8 mouse cellular contexts compared by ENCODE assay signal in genomic region chr8:105851651-105852143, GRCm38 (mm10). TPM values are rescaled to one million over a fixed set of nuclear protein-coding genes. Genes with fewer than 3 reads are reported as not detected.
DNase-seq lines count a peak whose midpoint lies in the region; ATAC-seq and TF ChIP-seq lines count a peak whose summit lies in the region.

No protein-coding gene starts in this region.

- no peaks in the 10 kb centered on the region for H3K27me3 ChIP-seq in heart, embryonic 11.5 days (ENCODE audit: control insufficient read depth, insufficient read depth, low read length)
- no peaks in the 10 kb centered on the region for H3K27me3 ChIP-seq in kidney, embryonic 15.5 days
- no peaks in the 10 kb centered on the region for H3K27me3 ChIP-seq in liver, adult 2 months (ENCODE audit: control insufficient read depth, insufficient read depth, low read length)

- H3K4me1 ChIP-seq in heart, embryonic 11.5 days (ENCODE audit: control insufficient read depth, insufficient read depth, low read length) = peaks cover 19% of the 10 kb centered on the region
- peaks cover 24% of the 10 kb centered on the region for H3K4me1 ChIP-seq in kidney, embryonic 15.5 days
- peaks cover 14% of the 10 kb centered on the region for H3K4me1 ChIP-seq in liver, adult 2 months (ENCODE audit: control insufficient read depth, insufficient read depth, low read length)

- WGBS in heart, embryonic 11.5 days (ENCODE audit: insufficient replicate concordance) = under 1% methylated on average over 34 of the region's 34 CpGs
- WGBS in kidney, embryonic 15.5 days = under 1% methylated on average over 34 of the region's 34 CpGs
- WGBS in liver, adult 2 months = 1% methylated on average over 34 of the region's 34 CpGs

- peak overlapping the region; percentile 86 for H3K9ac ChIP-seq in heart, embryonic 11.5 days (ENCODE audit: low read depth, low read length)
- peak overlapping the region; percentile 78 for H3K9ac ChIP-seq in kidney, embryonic 15.5 days
- peak overlapping the region; percentile 73 for H3K9ac ChIP-seq in liver, adult 2 months (ENCODE audit: low read depth, low read length)

- peak overlapping the region; percentile 71 for H3K27ac ChIP-seq in heart, embryonic 11.5 days (ENCODE audit: low read depth, low read length)
- peak overlapping the region; percentile 78 for H3K27ac ChIP-seq in kidney, embryonic 15.5 days
- H3K27ac ChIP-seq in liver, adult 2 months (replicated peaks; ENCODE audit: insufficient read depth, low read depth, low read length) = no peak overlapping the region

- peak; percentile 94; the same call in 1 of the 2 replicates for TF ChIP-seq POLR2A in brain, embryonic 14.5 days (IDR thresholded peaks at IDR 0.05; ENCODE audit: borderline replicate concordance, extremely low read depth, insufficient read depth, insufficient read length, poor library complexity, severe bottlenecking)
- peak; percentile 44; the same call in 1 of the 2 replicates for TF ChIP-seq POLR2A in liver, adult 2 months (IDR thresholded peaks at IDR 0.05; ENCODE audit: extremely low read depth, insufficient read depth, low read length)

- ATAC-seq in erythroblast, adult 5-6 weeks (replicated peaks; ENCODE audit: low FRiP score, poor library complexity, severe bottlenecking) = peak; percentile 80
- peak; percentile 75 for ATAC-seq in heart, embryonic 11.5 days (replicated peaks; ENCODE audit: insufficient number of reproducible peaks, low FRiP score, low TSS enrichment)
- peak; percentile 78 for ATAC-seq in kidney, embryonic 15.5 days (replicated peaks; ENCODE audit: low FRiP score)
- ATAC-seq in monocyte, adult 5-6 weeks (replicated peaks; ENCODE audit: insufficient number of reproducible peaks, low FRiP score, low TSS enrichment, poor library complexity, severe bottlenecking) = peak; percentile 67

- TF ChIP-seq CTCF in brain, embryonic 14.5 days (IDR thresholded peaks at IDR 0.05; ENCODE audit: borderline replicate concordance, extremely low read depth, insufficient read depth, insufficient read length) = no peak
- TF ChIP-seq CTCF in liver, adult 2 months (IDR thresholded peaks at IDR 0.05; ENCODE audit: low read depth, low read length) = no peak

- H3K9me3 ChIP-seq in heart, embryonic 11.5 days (replicated peaks; ENCODE audit: control insufficient read depth, low read length) = no peaks in the 10 kb centered on the region
- no peaks in the 10 kb centered on the region for H3K9me3 ChIP-seq in kidney, embryonic 15.5 days (replicated peaks)

- H3K4me3 ChIP-seq in heart, embryonic 11.5 days (ENCODE audit: low read depth, low read length) = peak overlapping the region; percentile 81
- H3K4me3 ChIP-seq in kidney, embryonic 15.5 days (replicated peaks) = peak overlapping the region; percentile 86
- peak overlapping the region; percentile 82 for H3K4me3 ChIP-seq in liver, adult 2 months (ENCODE audit: insufficient read depth, low read depth, low read length)

- peak; percentile 93 for DNase-seq in CD4-positive, CD25-positive, alpha-beta regulatory T cell, adult 2 months (ENCODE audit: low read depth, low spot score)
- DNase-seq in brain, embryonic 14.5 days (ENCODE audit: low read depth) = peak; percentile 98
- peak; percentile 80 for DNase-seq in liver, adult 2 months (ENCODE audit: extremely low read depth, low read depth, low spot score)
- peak; percentile 88 to 94 for DNase-seq in spleen, postnatal 4 days (ENCODE audit: low spot score in 2 of 2)

- H3K79me2 ChIP-seq in liver, adult 2 months (ENCODE audit: control insufficient read depth, insufficient read depth, low read length) = peaks cover 12% of the 10 kb centered on the region

- H3K4me2 ChIP-seq in heart, embryonic 11.5 days = peak overlapping the region; percentile 67
- H3K4me2 ChIP-seq in kidney, embryonic 15.5 days = peak overlapping the region; percentile 64

- H3K36me3 ChIP-seq in heart, embryonic 11.5 days (ENCODE audit: control insufficient read depth, insufficient read depth, low read length) = peaks cover 11% of the 10 kb centered on the region
- H3K36me3 ChIP-seq in kidney, embryonic 15.5 days = peaks cover 33% of the 10 kb centered on the region
- H3K36me3 ChIP-seq in liver, adult 2 months (ENCODE audit: control insufficient read depth, insufficient read depth, low read length) = no peaks in the 10 kb centered on the region

RNA-seq across cellular contexts. Expression of gene Cenpt, which starts 1.4 kb away (rescaled TPM):
- 83.0 and 109 TPM in 2 replicates for polyA plus RNA-seq in brain, embryonic 14.5 days (2012; rRNA removed)
- total RNA-seq in erythroblast, adult 5-6 weeks (2015; ENCODE audit: low replicate concordance) = 13.1 and 15.9 TPM in 2 replicates
- total RNA-seq in erythroblast, adult 5-6 weeks (2017; ENCODE audit: low replicate concordance) = 9.6 and 11.3 TPM in 2 replicates
- 45.7 and 47.9 TPM in 2 replicates for polyA plus RNA-seq in heart, embryonic 11.5 days (2014; fragmentation: Nextera tagmentation; extraction: Ambion mirVana)
- 42.0 and 47.0 TPM in 2 replicates for polyA plus RNA-seq in kidney, embryonic 15.5 days (2015; fragmentation: Nextera tagmentation; extraction: Ambion mirVana)
- 0.92 and 1.4 TPM in 2 replicates for total RNA-seq in liver, adult 2 months (2014; rRNA removed)
- polyA plus RNA-seq in liver, adult 2 months (2012; rRNA removed) = 1.9 and 2.1 TPM in 2 replicates
- 3.6 to 7.3 TPM (median 5.4 TPM) in 3 replicates for total RNA-seq in monocyte, adult 5-6 weeks (2017)

RNA-seq across cellular contexts. Expression of gene Thap11, which starts 3.2 kb away (rescaled TPM):
- polyA plus RNA-seq in brain, embryonic 14.5 days (2012; rRNA removed) = 61.3 and 78.5 TPM in 2 replicates
- total RNA-seq in erythroblast, adult 5-6 weeks (2015; ENCODE audit: low replicate concordance) = 6.3 and 16.3 TPM in 2 replicates
- total RNA-seq in erythroblast, adult 5-6 weeks (2017; ENCODE audit: low replicate concordance) = 7.1 and 8.3 TPM in 2 replicates
- polyA plus RNA-seq in heart, embryonic 11.5 days (2014; fragmentation: Nextera tagmentation; extraction: Ambion mirVana) = 47.2 and 49.8 TPM in 2 replicates
- polyA plus RNA-seq in kidney, embryonic 15.5 days (2015; fragmentation: Nextera tagmentation; extraction: Ambion mirVana) = 66.9 and 67.5 TPM in 2 replicates
- total RNA-seq in liver, adult 2 months (2014; rRNA removed) = 11.3 and 15.6 TPM in 2 replicates
- polyA plus RNA-seq in liver, adult 2 months (2012; rRNA removed) = 26.9 and 28.5 TPM in 2 replicates
- total RNA-seq in monocyte, adult 5-6 weeks (2017) = 12.3 to 21.2 TPM (median 20.9 TPM) in 3 replicates

RNA-seq across cellular contexts. Expression of gene Nutf2, which starts 8.7 kb away (rescaled TPM):
- 190 and 196 TPM in 2 replicates for polyA plus RNA-seq in brain, embryonic 14.5 days (2012; rRNA removed)
- total RNA-seq in erythroblast, adult 5-6 weeks (2015; ENCODE audit: low replicate concordance) = 48.1 and 55.3 TPM in 2 replicates
- 5.7 and 8.9 TPM in 2 replicates for total RNA-seq in erythroblast, adult 5-6 weeks (2017; ENCODE audit: low replicate concordance)
- 231 and 265 TPM in 2 replicates for polyA plus RNA-seq in heart, embryonic 11.5 days (2014; fragmentation: Nextera tagmentation; extraction: Ambion mirVana)
- 283 and 294 TPM in 2 replicates for polyA plus RNA-seq in kidney, embryonic 15.5 days (2015; fragmentation: Nextera tagmentation; extraction: Ambion mirVana)
- 21.6 and 28.1 TPM in 2 replicates for total RNA-seq in liver, adult 2 months (2014; rRNA removed)
- 23.9 and 29.3 TPM in 2 replicates for polyA plus RNA-seq in liver, adult 2 months (2012; rRNA removed)
- total RNA-seq in monocyte, adult 5-6 weeks (2017) = 20.2 to 38.8 TPM (median 28.6 TPM) in 3 replicates

RNA-seq across cellular contexts. Expression of gene Tsnaxip1, which starts 24.2 kb away (rescaled TPM):
- 0.37 and 0.54 TPM in 2 replicates for polyA plus RNA-seq in brain, embryonic 14.5 days (2012; rRNA removed)
- 1.0 and 1.2 TPM in 2 replicates for total RNA-seq in erythroblast, adult 5-6 weeks (2015; ENCODE audit: low replicate concordance)
- 2.5 and 3.2 TPM in 2 replicates for total RNA-seq in erythroblast, adult 5-6 weeks (2017; ENCODE audit: low replicate concordance)
- 0.07 and 0.13 TPM in 2 replicates for polyA plus RNA-seq in heart, embryonic 11.5 days (2014; fragmentation: Nextera tagmentation; extraction: Ambion mirVana)
- polyA plus RNA-seq in kidney, embryonic 15.5 days (2015; fragmentation: Nextera tagmentation; extraction: Ambion mirVana) = 0.13 and 0.14 TPM in 2 replicates
- total RNA-seq in liver, adult 2 months (2014; rRNA removed) = not detected in 2 replicates
- not detected in 2 replicates for polyA plus RNA-seq in liver, adult 2 months (2012; rRNA removed)
- 0.19 TPM in 1 of 3 replicates, not detected in the others for total RNA-seq in monocyte, adult 5-6 weeks (2017)

RNA-seq across cellular contexts. Expression of gene Ranbp10, which starts 24.5 kb away (rescaled TPM):
- polyA plus RNA-seq in brain, embryonic 14.5 days (2012; rRNA removed) = 35.7 and 39.7 TPM in 2 replicates
- total RNA-seq in erythroblast, adult 5-6 weeks (2015; ENCODE audit: low replicate concordance) = 514 and 565 TPM in 2 replicates
- 620 and 633 TPM in 2 replicates for total RNA-seq in erythroblast, adult 5-6 weeks (2017; ENCODE audit: low replicate concordance)
- 11.4 and 14.3 TPM in 2 replicates for polyA plus RNA-seq in heart, embryonic 11.5 days (2014; fragmentation: Nextera tagmentation; extraction: Ambion mirVana)
- polyA plus RNA-seq in kidney, embryonic 15.5 days (2015; fragmentation: Nextera tagmentation; extraction: Ambion mirVana) = 12.2 and 13.8 TPM in 2 replicates
- total RNA-seq in liver, adult 2 months (2014; rRNA removed) = 19.7 and 26.9 TPM in 2 replicates
- 37.1 and 38.0 TPM in 2 replicates for polyA plus RNA-seq in liver, adult 2 months (2012; rRNA removed)
- 11.8 to 19.7 TPM (median 13.0 TPM) in 3 replicates for total RNA-seq in monocyte, adult 5-6 weeks (2017)

Comparison
In these comparisons a context has a peak if more than half of its experiments do, and no peak if none do; other contexts are left out.
1. RNA of gene Cenpt, which starts 1.4 kb away (polyA plus RNA-seq): 83.0 to 109 TPM in brain, embryonic 14.5 days, 42.0 to 47.0 TPM in kidney, embryonic 15.5 days and 45.7 to 47.9 TPM in heart, embryonic 11.5 days; 1.9 to 2.1 TPM in liver, adult 2 months; every median in the first group is over 10 times any median in the second.
2. Peak in every context shown above with its lines, with median percentiles within 50 percentile points of each other: DNase-seq, ATAC-seq, H3K4me3 ChIP-seq and H3K9ac ChIP-seq.